Mouse (Mus musculus): ENCODE results near the gene Galntl6. TPM values are rescaled to one million over a fixed set of nuclear protein-coding genes. Genes with fewer than 3 reads are reported as not detected.
A peak's percentile ranks its signal among the peaks of the same experiment; 100 is the strongest.

The Galntl6 gene
- total RNA-seq, 1 experiment = 0.09 TPM

DNA sequence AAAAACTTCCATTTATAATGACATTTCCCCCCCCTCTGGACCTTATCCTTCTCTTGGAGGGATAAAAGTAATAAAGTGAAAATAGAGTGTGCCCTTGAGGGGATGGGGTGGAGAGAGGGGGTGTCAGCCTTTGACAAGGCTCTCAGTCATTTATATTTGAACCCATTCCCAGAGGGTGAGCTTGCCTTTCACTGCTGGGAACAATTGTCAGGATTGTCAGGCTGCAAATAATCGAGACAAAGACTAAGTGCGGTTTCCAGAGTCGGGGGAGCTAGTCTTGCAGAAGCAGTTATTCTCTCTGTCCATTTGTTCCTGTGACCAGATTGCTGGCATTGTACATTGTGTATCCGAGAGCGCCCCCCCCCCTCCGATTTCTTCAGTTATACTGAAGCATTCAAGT is 988.9 kb downstream of the Galntl6 start:
- Histone ChIP-seq H3K4me3 (ENCODE audit: insufficient read depth in 1 of 2, low read depth in 1 of 2, low read length in 2 of 2, poor library complexity in 1 of 2, severe bottlenecking in 1 of 2) (no peak overlapping the region), H3K4me1 (ENCODE audit: control insufficient read depth in 2 of 2, insufficient read depth in 2 of 2, low read length in 2 of 2, poor library complexity in 1 of 2) (no peaks in the 10 kb centered on the region), H3K36me3 (ENCODE audit: control insufficient read depth, insufficient read depth, low read length, poor library complexity, severe bottlenecking) (no peaks in the 10 kb centered on the region), H3K9ac (ENCODE audit: insufficient read depth, low read depth, low read length, poor library complexity, severe bottlenecking) (no peak overlapping the region), H3K9me3 (ENCODE audit: control insufficient read depth, insufficient read depth, low read depth, low read length) (no peaks in the 10 kb centered on the region), H3K27ac (ENCODE audit: insufficient read depth, low read depth, low read length, poor library complexity, severe bottlenecking) (no peak overlapping the region)
- no peak for DNase-seq (ENCODE audit: low read depth, low spot score)
- in situ Hi-C loops (cut with MboI; ENCODE audit: low sequenced_read_pairs in 2 of 2, unreplicated experiment in 2 of 2) = no loop called here
- TF ChIP-seq CHD2 (IDR thresholded peaks at IDR 0.05; ENCODE audit: low read depth, low read length) = no peak
- no peak for TF ChIP-seq MAFK (IDR thresholded peaks at IDR 0.05; ENCODE audit: insufficient read depth, low read depth, low read length)
- TF ChIP-seq ZC3H11A (IDR thresholded peaks at IDR 0.05; ENCODE audit: borderline replicate concordance, low read depth, low read length) = no peak
- no peak for TF ChIP-seq ZNF384 (IDR thresholded peaks at IDR 0.05; ENCODE audit: low read depth, low read length)
- no peak for TF ChIP-seq HCFC1 (IDR thresholded peaks at IDR 0.05; ENCODE audit: borderline replicate concordance, insufficient read depth, low read length)

DNA sequence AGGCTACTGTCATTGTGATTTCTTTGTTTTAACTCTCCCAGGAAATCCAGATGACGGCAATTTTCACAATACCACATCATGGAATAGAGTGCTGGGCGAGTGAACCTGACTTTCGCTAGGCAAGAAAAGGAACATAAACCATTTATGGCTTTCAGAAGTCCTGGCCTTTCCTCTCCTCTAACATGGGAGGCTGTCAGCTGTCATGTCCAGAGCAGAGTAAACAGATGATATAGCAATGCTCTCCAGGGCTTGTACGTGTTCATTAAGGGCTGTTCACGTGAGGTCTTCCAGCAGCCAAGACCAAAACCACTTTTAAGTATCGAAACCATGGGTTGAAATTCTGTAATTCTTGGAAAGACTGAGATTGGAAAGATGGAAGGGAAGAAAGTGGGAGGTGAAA is 989.3 kb downstream of the Galntl6 start:
- Histone ChIP-seq H3K4me1 (ENCODE audit: control insufficient read depth in 2 of 2, insufficient read depth in 2 of 2, low read length in 2 of 2, poor library complexity in 1 of 2) (no peaks in the 10 kb centered on the region), H3K9me3 (ENCODE audit: control insufficient read depth, insufficient read depth, low read depth, low read length) (no peaks in the 10 kb centered on the region), H3K4me3 (ENCODE audit: insufficient read depth in 1 of 2, low read depth in 1 of 2, low read length in 2 of 2, poor library complexity in 1 of 2, severe bottlenecking in 1 of 2) (no peak overlapping the region), H3K36me3 (ENCODE audit: control insufficient read depth, insufficient read depth, low read length, poor library complexity, severe bottlenecking) (no peaks in the 10 kb centered on the region), H3K9ac (ENCODE audit: insufficient read depth, low read depth, low read length, poor library complexity, severe bottlenecking) (no peak overlapping the region), H3K27ac (ENCODE audit: insufficient read depth, low read depth, low read length, poor library complexity, severe bottlenecking) (no peak overlapping the region)
- DNase-seq (ENCODE audit: low read depth, low spot score) = no peak
- in situ Hi-C loops (cut with MboI; ENCODE audit: low sequenced_read_pairs in 2 of 2, unreplicated experiment in 2 of 2) = no loop called here
- TF ChIP-seq ZC3H11A (IDR thresholded peaks at IDR 0.05; ENCODE audit: borderline replicate concordance, low read depth, low read length) (no peak), CHD2 (IDR thresholded peaks at IDR 0.05; ENCODE audit: low read depth, low read length) (no peak), HCFC1 (IDR thresholded peaks at IDR 0.05; ENCODE audit: borderline replicate concordance, insufficient read depth, low read length) (no peak), MAFK (IDR thresholded peaks at IDR 0.05; ENCODE audit: insufficient read depth, low read depth, low read length) (no peak), ZNF384 (IDR thresholded peaks at IDR 0.05; ENCODE audit: low read depth, low read length) (no peak)

DNA sequence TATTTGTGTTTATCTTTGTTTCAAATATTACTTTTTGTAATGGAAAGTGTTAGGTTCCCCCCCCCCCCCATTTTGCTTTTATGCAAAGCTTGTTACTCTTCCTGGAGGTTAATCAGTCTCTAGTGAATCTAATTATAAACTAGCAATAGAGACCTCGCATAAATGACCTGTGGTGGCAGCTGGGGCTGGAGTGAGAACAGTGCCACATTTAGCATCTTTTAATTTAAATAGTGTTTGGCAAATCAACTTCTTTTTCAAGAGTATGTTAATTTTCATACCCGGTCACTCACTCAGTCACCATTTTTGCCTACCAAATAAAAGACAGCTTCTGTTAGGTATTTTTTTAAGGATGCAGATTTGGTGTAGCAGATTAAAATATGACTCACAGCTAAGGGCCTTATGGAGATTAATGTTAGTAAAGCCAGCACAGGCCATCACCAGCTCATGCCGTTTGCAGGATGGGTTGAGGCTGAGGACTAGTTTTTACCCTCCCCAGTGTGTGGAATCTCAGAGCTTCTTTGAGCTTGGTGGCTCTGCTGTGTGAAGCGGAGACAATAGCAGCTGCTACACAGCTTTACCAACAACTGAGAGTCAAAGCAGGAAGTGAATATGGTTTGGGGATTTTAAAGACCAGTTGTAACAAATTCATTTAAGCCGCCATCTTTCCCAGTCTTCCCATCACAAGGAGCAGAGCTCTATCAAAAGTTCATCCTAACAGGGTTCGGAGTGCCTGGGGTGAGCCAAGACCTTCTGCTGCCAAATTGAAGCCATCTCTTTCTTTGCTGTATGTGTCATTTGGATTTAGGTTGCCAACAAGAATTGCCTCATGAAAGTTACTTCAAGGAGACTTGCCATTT is 990.0 kb downstream of the Galntl6 start:
- Histone ChIP-seq H3K9ac (ENCODE audit: insufficient read depth, low read depth, low read length, poor library complexity, severe bottlenecking) (no peak overlapping the region), H3K4me1 (ENCODE audit: control insufficient read depth in 2 of 2, insufficient read depth in 2 of 2, low read length in 2 of 2, poor library complexity in 1 of 2) (no peaks in the 10 kb centered on the region), H3K4me3 (ENCODE audit: insufficient read depth in 1 of 2, low read depth in 1 of 2, low read length in 2 of 2, poor library complexity in 1 of 2, severe bottlenecking in 1 of 2) (no peak overlapping the region), H3K27ac (ENCODE audit: insufficient read depth, low read depth, low read length, poor library complexity, severe bottlenecking) (no peak overlapping the region), H3K9me3 (ENCODE audit: control insufficient read depth, insufficient read depth, low read depth, low read length) (no peaks in the 10 kb centered on the region), H3K36me3 (ENCODE audit: control insufficient read depth, insufficient read depth, low read length, poor library complexity, severe bottlenecking) (no peaks in the 10 kb centered on the region)
- in situ Hi-C loops (cut with MboI; ENCODE audit: low sequenced_read_pairs in 2 of 2, unreplicated experiment in 2 of 2) = no loop called here
- TF ChIP-seq MAFK (IDR thresholded peaks at IDR 0.05; ENCODE audit: insufficient read depth, low read depth, low read length) = no peak
- TF ChIP-seq HCFC1 (IDR thresholded peaks at IDR 0.05; ENCODE audit: borderline replicate concordance, insufficient read depth, low read length) = no peak
- no peak for TF ChIP-seq ZNF384 (IDR thresholded peaks at IDR 0.05; ENCODE audit: low read depth, low read length)
- TF ChIP-seq ZC3H11A (IDR thresholded peaks at IDR 0.05; ENCODE audit: borderline replicate concordance, low read depth, low read length) = no peak
- no peak for TF ChIP-seq CHD2 (IDR thresholded peaks at IDR 0.05; ENCODE audit: low read depth, low read length)
- no peak for DNase-seq (ENCODE audit: low read depth, low spot score)

DNA sequence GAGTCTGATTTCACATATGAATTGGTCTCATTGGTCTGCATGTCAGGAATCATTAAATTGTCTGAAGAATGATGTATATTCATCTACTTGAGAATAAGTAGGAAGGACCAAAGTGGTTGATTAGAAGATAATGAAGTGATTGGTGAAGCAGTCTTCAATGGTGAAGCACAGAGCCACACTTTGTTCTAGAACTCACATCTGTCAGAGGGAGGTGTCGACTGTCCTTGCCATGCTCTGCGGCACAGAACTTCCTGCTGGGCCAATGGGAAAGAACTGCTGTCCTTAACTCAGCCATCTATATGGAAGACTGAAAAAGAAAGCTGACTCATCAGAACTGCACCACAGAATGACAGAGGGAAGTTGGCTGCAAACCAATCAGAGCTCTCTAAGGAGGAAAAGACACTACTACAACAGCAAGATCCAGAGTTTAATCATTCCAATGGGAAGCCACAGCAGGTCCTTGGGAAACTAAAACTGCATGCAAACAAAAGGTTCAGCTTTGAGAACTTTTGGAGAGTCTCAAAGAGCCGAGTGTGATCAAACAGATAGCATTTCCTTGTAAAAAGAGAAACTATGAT is 992.0 kb downstream of the Galntl6 start:
- Histone ChIP-seq H3K4me1 (ENCODE audit: control insufficient read depth in 2 of 2, insufficient read depth in 2 of 2, low read length in 2 of 2, poor library complexity in 1 of 2) (no peaks in the 10 kb centered on the region), H3K9me3 (ENCODE audit: control insufficient read depth, insufficient read depth, low read depth, low read length) (no peaks in the 10 kb centered on the region), H3K27ac (ENCODE audit: insufficient read depth, low read depth, low read length, poor library complexity, severe bottlenecking) (no peak overlapping the region), H3K9ac (ENCODE audit: insufficient read depth, low read depth, low read length, poor library complexity, severe bottlenecking) (no peak overlapping the region), H3K36me3 (ENCODE audit: control insufficient read depth, insufficient read depth, low read length, poor library complexity, severe bottlenecking) (no peaks in the 10 kb centered on the region), H3K4me3 (ENCODE audit: insufficient read depth in 1 of 2, low read depth in 1 of 2, low read length in 2 of 2, poor library complexity in 1 of 2, severe bottlenecking in 1 of 2) (no peak overlapping the region)
- no peak for TF ChIP-seq ZC3H11A (IDR thresholded peaks at IDR 0.05; ENCODE audit: borderline replicate concordance, low read depth, low read length)
- TF ChIP-seq MAFK (IDR thresholded peaks at IDR 0.05; ENCODE audit: insufficient read depth, low read depth, low read length) = peak; percentile 71
- no peak for DNase-seq (ENCODE audit: low read depth, low spot score)
- in situ Hi-C loops (cut with MboI; ENCODE audit: low sequenced_read_pairs in 2 of 2, unreplicated experiment in 2 of 2) = no loop called here

Data from ES-E14 (cell line).